Mouse (Mus musculus): Measurements from ENCODE around the gene Pim1.
"Not testable (repeated sequence)": the region's sequence is repeated elsewhere in the genome, so short reads cannot be mapped to it uniquely, and the experiment has no call there.

Gene Pim1

GRCm38 (mm10) chr17:29494062-29494731 is 3.6 kb downstream of the Pim1 start:
- no peak for DNase-seq (ENCODE audit: low spot score)

GRCm38 (mm10) chr17:29494732-29495076 is 4.2 kb downstream of the Pim1 start:
- DNase-seq (ENCODE audit: low spot score) = no peak

GRCm38 (mm10) chr17:29496211-29497070 is 5.9 kb downstream of the Pim1 start:
- DNase-seq (ENCODE audit: low spot score) = no peak

DNA sequence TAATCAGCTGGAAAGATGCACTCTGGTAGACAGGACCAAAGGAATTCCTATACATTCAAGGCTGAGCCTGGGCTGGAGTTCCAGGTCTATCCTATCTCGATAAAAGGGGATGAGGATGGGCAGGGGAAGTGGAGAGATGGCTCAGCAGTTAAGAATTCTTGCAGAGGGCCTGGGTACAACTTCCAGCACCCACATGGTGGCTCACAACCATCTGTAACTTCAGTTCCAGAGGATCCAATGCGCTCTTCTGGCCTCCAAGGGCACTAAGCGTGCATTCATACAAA is 6.5 kb downstream of the Pim1 start:
- DNase-seq (ENCODE audit: low spot score) = no peak

DNA sequence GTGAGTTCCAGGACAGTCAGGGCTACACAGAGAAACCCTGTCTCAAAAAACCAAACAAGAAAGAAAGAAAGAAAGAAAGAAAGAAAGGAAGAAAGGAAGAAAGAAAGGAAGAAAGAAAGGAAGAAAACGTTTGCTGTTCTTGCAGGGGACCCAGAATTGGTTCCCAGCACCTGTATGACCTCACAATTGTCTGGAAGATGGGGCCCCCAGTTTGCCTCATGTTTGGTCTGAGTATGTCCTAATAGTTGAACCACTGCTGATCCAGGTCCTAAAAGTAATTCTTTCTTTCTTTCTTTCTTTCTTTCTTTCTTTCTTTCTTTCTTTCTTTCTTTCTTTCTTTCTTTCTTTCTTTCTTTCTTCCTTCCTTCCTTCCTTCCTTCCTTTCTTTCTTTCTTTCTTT is 6.9 kb downstream of the Pim1 start:
- DNase-seq (ENCODE audit: low spot score) = not testable (repeated sequence)

DNA sequence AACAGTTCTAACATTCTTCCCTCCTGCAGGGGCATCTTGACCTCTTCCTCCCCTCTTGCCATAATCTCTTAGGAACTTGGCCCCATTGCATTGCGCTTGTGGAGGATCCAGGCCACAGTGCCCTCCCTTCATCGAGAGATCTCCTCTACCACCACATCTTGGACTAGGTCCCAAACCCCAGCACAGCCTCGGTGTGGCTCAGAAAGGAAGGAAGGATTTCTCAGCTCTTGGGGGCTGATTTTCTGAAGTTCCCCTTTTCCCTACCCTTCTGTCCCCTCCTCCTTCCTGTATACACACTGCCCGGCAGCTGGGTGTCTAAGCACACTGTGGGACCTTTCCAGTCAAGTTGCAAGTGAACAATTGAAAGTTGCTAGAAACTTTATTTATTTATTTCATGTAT is 7.5 kb downstream of the Pim1 start:
- no peak for DNase-seq (ENCODE audit: low spot score)

- DNase-seq (ENCODE audit: low spot score) = not testable (repeated sequence)
These were observed 8.4 kb downstream of the Pim1 start for GRCm38 (mm10) chr17:29498952-29499351.

- peak; percentile 77 for DNase-seq (ENCODE audit: low spot score)
These were observed 9.0 kb downstream of the Pim1 start for GRCm38 (mm10) chr17:29499511-29499910.

DNA sequence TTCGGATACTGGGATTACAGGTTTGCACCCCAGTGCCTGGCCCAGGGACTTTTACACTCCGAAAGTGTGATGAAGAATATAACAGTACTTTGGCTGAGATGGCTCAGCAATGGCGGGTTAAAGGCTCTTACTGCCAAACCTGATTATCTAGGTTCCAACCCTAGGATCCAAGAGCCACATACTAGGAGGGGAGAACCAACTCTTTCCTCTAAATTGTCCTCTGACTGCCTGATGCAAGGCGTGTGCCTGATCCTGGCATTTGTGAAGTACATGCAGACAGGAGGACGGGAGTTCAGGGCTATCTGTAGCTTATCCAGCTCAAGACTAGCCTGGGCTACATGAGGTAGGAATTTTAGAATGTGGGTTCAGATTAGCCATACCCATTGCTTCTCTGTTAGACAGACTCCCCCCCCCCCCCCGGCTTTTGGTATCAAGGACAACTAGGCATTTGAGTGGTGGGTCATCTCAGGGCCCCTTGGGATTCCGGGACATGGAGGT is 9.7 kb downstream of the Pim1 start:
- no peak for DNase-seq (ENCODE audit: low spot score)

GRCm38 (mm10) chr17:29500802-29501469 is 10.4 kb downstream of the Pim1 start:
- DNase-seq (ENCODE audit: low spot score) = peak; percentile 61

DNA sequence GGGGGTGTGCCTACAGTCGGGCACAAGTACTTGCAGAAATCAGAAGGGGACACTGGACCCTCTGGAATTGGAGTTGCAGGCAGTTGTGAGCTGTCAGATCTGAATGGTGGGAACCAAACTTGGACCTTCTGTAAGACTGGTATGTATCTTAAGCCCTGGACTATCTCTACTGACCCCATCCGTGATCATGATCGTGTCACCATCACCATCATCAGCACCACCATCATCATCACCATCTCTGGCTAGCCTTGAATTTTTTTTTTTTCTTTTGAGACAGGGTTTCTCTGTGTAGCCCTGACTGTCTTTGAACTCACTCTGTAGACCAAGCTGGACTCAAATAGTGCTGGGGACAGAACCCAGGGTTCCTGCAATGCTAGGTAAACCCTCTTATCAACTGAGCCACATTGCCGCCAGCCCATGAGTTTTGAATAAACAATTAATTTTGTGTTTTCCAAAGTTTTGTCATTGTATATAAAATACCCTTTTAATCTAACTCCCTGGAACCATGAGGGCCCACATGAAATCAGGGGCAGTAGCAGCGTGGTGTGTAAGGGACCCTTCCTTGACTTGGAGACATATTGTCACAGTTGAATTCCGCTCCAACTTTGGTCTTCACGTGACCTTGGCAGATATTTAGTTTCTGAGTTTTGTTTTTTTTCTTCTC is 11.6 kb downstream of the Pim1 start:
- DNase-seq (ENCODE audit: low spot score) = no peak

DNA sequence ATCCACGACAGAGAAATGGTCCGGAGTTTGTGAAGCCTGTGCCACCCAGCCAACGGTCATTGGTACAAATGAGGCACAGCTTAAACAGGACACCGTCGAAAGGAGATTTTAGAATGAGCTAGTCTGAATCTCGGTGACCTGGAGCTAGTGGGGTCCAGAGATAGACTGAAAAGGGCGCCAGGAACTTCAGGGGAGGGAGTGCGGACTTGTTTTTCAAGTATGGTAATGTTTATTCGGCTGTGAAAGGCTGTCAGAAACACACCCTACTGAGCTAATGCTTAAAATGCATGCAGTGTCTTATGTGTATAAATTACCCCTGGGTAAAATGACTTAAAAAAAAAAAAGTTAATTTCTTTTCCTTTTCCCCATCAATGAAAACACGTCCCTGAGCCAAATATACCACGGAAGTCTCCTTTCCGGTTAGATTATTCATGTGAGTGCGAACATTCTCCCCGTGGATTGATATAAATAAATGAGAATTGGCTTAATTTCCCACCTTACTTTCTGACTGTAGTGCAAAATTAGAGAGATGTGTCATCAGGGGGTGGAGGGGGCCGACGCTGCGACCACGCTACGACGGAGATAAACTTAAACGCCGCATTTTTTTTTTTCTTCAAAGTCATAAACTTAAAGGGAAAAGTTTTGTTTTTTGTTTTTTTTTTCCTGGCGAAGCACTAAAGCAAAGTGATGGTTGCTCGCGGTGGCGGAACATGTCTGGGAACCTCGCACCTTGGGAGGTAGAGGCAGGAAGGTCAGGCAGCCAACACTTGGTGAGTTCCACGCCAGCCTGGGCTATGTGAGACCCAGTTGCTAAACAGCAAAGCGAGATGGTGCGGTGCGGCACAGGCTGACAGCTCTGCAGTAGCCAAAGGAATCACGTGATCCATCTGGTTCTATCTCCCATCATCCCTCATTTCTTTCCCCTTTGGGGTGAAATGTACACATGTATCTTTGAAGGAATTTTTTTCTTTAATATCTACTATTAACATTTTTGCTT is 12.4 kb downstream of the Pim1 start:
- no peak for DNase-seq (ENCODE audit: low spot score)

DNA sequence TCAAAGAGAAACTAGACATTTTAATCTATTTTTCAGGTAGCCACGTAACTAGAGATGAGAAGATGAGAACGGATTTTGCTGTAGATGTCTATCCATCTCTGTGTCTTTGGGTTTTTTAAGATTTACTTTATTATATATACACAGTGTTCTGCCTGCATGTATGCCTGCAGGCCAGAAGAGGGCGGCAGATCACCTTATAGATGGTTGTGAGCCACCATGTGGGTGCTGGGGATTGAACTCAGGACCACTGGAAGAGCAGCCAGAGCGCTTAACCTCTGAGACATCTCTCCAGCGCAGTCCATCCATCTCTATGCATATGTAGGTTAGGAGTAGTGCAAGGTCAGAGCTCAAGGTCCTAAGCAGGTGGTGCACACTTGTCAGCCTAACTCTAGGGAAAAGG is 13.1 kb downstream of the Pim1 start:
- no peak for DNase-seq (ENCODE audit: low spot score)

GRCm38 (mm10) chr17:29508927-29509608 is 18.5 kb downstream of the Pim1 start:
- DNase-seq (ENCODE audit: low spot score) = no peak

DNA sequence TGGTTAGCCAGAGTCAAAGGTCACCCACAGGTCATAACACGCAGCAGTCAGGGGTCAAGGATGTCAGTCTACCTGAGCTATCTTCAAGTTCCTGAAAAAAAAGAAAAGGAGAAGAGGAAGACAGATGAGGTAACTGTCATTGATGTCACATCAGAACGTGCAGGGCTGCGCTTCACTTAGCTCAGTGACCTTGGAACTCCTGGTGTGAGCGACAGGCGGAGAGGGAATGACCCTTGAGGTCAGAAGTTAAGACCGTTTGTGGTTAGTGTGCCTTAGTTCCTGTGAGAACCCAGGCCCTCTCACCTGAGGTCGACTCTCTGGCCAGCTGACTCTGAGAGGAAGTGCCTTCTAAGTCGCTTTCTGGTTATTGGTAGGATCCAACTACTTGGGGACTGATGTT is 20.1 kb downstream of the Pim1 start:
- peak; percentile 71 for DNase-seq (ENCODE audit: low spot score)

GRCm38 (mm10) chr17:29513044-29513730 is 22.6 kb downstream of the Pim1 start:
- DNase-seq (ENCODE audit: low spot score) = peak; percentile 93

- peak; percentile 74 for DNase-seq (ENCODE audit: low spot score)
These were observed 23.9 kb downstream of the Pim1 start for GRCm38 (mm10) chr17:29514435-29514834.

DNA sequence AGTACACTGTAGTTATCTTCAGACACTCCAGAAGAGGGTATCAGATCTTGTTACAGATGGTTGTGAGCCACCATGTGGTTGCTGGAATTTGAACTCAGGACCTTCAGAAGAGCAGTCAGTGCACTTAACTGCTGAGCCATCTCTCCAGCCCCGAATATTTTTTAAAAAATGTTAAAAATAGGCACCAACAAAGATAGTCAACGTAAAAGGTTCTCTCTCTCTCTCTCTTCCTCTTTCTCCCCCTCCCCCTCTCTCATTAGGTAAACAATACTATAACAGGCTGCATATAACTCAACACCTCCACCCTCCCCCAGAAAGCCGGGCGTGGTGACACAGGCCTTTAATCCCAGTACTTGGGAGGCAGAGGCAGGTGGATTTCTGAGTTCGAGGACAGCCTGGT is 28.1 kb downstream of the Pim1 start:
- not testable (repeated sequence) for DNase-seq (ENCODE audit: low spot score)

GRCm38 (mm10) chr17:29519731-29520130 is 29.2 kb downstream of the Pim1 start:
- no peak for DNase-seq (ENCODE audit: low spot score)

- no peak for DNase-seq (ENCODE audit: low spot score)
These were observed 35.1 kb downstream of the Pim1 start for GRCm38 (mm10) chr17:29525613-29526012.
